Mouse (Mus musculus): Measurements from ENCODE around the gene Mepce.

DNA sequence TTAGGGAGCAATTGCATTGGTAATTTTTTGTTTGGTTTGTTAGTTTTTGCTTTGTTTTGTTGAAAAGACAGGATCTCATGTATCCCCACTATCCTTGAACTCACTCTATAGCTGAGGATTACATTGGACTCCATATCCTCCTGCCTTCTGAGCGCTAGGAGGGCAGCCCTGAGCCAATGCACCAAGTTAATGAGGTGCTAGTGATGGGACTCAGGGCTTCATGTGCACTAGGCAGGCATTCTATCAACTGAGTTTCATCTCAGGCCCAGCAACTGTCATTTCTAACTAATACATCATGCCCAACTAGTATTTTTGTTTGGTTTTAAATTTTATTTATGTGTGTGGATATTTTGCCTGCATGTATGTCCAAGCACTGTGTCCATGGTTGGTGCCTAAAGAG lies 18.7 kb upstream of the Mepce start:
- no peak for TF ChIP-seq CTCF (IDR thresholded peaks at IDR 0.05; ENCODE audit: insufficient read depth, low read depth, low read length)
- TF ChIP-seq POLR2A (IDR thresholded peaks at IDR 0.05; ENCODE audit: insufficient read depth, low read depth, low read length) = no peak
